Mouse (Mus musculus): ENCODE measurements around the gene Cd80.
A peak's percentile ranks its signal among the peaks of the same experiment; 100 is the strongest.
"Not testable (repeated sequence)": the region's sequence is repeated elsewhere in the genome, so short reads cannot be mapped to it uniquely, and the experiment has no call there.

The Cd80 gene

DNA sequence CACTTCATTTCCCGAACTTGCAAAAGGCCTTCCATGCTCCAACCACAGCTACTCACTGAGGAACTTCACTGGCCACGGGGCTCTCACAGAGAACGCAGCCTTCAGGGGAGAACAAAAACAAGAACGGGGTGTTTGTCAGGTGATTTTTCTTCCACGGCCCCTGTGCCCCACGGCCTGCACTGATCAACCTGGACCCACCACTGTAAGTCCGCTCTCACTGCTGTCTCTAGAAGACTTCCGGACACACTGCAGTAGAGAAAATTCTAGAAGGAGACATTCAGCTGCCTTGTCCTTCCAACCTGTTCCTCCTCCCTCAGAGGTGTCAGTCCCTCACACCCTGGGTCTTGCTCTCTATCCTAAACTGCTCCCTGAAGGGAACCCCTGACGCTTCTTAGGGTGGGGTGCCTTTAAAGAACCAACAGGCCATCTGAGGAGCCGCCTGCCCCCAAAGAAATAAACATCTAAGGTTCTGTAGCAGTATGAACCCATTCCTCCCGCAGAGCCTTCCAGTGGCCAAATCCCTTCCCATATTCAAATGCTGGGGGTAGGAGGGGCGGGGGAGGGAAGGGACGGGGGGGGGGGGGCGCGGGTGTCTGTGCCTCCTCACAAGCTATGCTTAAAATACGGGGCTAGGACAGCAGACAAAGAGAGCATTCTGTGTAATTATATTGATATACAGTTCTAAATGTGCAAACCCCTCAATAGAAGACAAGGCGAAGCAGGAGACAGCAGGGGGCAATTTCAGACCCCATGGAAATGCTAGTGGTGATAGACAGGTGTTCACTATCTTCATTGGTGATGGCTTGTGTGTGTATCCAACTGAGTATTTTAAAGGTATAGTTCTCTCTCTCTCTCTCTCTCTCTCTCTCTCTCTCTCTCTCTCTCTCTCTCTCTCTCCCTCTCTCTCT is at the start of gene Cd80:
Cd80 (plus strand) TSS at position 51 of the 908 bp plus-strand sequence.
- DNase-seq (ENCODE audit: low spot score in 2 of 2), result no peak

DNA sequence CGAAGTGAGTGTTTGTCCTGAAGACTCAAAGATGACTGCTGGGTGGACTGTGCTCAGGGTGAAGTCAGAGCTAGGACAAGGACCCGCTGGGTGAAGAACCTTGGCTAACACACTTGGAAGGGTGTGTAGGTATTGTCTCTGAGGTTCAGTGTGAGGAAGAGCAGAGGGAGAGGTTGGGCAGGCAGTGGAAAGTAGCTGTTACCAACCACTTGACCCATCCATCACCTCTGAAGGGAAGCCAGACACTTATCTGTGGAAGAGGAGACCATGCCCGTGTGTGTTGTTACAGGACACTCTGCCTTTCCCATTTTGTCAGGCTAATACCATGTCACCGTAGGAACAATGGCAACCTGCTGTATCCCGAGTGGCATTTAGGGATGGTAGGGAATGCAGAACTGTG is 49.1 kb upstream of the Cd80 start:
- DNase-seq (ENCODE audit: low spot score in 2 of 2), result no peak

DNA sequence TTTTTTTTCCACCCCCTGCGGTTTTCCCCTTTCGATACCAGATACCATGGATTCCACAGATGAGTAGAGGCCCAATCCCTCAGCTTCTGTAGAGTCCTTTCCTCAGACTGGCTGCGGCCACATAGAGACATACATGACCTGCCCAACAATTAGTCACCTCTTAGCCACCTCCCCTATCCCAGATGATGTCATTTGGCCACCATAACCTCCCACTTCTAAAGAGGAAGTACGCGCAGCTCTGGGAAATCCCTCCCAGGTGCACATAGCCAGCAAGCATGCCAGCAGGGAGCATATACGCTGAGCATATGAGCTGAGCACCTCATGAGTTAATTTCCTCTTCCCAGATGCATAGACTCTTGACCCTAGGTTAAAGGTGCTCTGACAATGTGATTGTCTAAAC is 48.7 kb upstream of the Cd80 start:
- DNase-seq (ENCODE audit: low spot score in 2 of 2), result peak; percentile 19 to 47

DNA sequence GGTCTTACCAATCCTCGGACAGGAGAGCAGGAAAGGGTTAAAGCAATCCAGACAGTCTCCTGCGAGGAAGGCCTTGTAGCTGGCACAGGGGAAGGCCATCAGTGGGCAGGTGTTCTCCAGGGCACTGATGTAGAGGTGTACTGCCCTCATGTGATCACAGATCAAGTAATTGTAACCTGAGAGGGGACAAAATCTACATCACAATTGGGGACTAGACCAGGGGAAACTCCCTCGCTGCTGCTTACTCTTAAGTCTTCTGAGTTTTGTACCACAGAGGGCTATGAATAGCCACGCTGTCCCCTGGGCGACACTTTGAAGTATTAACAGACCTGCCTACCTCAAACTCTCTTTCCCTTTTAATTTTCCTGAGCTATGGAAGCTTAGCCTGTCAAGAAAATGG is 47.8 kb upstream of the Cd80 start:
- peak; percentile 47 to 49 for DNase-seq (ENCODE audit: low spot score in 2 of 2)

DNA sequence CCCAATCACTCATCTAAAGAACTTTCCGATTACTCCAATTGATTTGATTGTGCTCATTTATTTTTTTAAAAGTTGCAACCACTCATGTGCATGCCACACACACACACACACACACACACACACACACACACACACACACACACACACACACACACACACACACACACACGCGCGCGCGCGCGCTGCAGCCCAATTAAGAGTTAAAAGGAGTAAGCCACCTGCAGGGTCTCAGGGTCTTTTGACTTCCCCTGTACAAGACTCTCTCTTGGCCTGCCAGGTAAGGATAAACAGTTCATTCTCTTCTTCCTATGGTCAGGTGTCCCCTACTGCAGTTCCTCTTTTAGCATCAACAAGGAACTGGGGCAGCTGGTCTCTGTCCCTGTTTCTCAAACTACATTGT is 46.9 kb upstream of the Cd80 start:
- no peak for DNase-seq (ENCODE audit: low spot score in 2 of 2)

DNA sequence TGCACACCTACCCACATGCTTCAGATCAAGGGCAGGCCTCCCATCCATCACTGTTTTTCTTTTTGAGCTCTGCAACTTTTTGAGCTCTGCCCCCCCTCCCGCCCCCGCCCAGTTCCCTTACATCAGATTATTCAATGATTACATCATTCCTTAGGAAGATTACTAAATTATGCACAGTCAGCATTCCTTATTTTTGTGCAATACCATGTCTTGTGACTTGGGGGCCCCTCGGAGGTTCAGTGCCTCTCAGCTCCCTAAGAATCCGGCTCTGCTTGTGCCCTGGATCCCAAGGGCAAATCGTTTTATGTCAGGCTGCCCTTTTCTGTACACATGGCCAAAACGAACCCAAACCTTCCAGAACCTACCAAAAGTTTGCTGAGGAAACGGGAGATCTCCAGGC is 40.4 kb upstream of the Cd80 start:
- DNase-seq (ENCODE audit: low spot score in 2 of 2), result no peak

DNA sequence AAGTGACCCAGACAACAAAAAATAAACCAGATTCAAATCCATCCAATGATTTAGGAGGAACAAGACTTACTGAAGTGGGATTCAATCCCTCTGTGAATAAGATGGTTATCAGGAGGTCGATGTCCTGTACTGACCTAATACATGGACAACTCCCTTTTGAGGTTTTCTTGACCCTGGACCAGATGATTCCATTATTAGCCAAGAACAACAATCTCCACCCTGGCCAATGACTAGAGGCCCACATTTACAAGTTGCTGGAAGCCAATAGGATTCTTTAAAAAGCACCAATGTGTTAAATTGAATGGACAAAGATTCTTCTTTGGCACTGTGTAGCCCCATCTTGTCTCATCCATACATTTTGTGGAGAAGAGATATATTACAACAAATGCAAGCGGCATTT is 30.0 kb upstream of the Cd80 start:
- no peak for DNase-seq (ENCODE audit: low spot score in 2 of 2)

DNA sequence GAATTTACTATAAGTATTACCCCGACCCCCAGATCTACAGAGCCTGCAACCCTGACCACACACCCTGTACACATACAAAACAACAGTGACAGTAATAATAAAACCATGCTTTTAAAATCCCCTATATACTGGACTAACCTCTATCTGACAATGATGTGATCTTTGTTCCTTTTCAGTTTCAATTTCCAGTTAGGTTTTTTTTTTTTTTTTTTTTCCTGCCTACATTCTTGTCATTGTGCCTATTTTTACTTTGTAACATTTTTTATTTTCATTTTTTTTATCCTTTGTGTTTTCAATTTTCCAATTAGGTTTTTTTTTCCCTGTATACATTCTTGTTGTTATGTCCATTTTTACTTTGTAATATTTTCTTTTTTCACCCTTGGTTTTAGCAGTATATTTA is 29.6 kb upstream of the Cd80 start:
- DNase-seq (ENCODE audit: low spot score in 2 of 2), result no peak

DNA sequence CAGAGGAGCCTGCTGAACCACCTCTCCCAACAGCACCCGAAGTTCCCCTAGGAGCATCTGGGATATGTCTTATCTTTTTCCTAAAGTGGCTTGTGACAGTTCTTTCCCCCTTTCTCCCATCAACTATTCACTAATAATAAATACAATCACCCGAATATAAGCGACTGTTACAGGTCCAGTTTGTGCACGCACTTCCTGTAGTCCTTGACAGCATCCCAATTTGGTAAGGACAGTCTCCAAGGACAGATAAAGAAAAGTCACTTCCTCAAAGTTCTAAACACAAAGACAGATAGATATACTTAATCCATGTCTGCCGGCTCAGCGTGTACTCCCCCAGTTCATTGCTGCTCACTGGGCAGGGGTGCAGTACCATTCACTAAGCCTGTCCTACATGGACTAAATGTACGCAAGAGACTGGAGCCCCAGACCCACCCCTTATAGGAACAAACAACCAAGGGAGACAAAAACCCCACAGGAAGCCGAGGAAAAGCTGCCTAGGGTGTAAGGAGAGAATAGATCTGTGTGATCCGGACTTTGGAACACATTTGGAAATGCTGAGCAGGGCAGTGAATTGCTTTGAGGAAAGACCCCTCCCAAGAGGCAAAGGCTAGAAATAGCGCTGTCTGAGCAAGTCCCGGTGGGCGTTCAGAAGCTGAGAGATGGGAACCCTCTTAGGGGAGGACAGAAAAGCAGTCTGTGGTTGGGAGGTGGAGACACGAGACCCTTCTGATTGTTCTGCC is 23.7 kb upstream of the Cd80 start:
- no peak for DNase-seq (ENCODE audit: low spot score in 2 of 2)

DNA sequence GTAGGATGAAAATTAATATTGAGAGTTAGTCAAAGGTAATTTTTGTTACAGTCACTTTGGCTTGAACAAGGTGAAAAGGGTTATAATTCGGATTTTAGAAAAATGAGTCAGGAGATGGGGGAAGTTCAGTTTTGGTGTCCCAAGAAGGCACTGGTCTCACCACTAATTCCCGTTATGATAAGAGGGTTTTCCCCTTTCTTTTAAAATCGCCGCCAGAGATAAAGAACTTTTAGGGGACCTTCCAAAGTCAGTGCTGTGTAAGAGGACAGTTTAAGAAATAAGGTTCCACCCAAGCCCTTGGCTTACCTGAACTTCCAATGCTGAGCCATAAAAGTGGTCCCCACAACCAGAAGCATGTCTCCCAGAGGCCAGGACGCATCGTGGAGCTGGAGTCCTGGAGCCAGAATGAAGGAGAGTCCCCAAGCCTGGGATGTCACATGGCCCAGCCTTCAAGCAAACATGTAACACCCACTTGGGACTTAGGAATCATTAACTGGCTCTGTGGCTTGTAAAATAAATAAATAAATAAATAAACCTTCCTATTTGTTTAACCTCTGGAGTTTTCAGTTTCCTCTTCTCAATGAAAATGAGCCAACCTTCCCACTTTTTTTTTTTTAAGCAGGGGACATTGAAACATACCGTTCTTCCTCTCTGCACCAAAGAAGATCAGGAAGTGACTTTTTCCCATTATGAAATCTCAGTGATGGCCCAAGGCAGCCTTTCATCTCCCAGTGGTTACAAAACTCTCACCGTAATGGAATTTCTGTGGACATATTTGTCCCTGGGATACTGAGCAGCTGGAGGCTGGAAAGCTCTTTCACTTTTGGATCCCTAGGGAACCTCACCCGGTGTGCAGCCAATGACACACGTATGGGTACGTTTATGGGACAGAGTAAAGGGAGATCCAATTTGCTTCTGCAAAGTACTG is 22.6 kb upstream of the Cd80 start, which contains the start of gene Pla1a:
Pla1a (minus strand) TSS at position 648 of the 928 bp plus-strand sequence.
- DNase-seq (ENCODE audit: low spot score in 2 of 2), result no peak

DNA sequence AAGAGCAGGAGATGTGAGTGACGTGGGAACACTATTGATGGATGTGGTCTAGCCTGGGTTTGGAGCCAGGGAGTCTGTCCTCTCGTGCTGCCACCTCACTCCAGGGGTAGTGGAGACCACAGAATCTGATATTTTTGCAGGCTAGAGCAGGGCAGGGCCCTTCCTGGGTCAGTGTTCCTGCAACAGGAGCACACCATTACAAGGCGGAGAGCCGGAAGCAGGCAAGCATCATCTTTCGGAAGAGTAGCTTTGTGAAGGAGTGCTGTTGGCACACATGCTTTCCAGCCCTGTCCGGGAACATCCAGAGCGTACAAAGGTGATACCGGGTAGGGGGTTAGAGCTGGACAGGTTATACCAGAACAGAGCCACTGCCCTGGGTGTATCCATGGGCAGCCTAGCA is 21.8 kb upstream of the Cd80 start:
- DNase-seq (ENCODE audit: low spot score in 2 of 2), result no peak

DNA sequence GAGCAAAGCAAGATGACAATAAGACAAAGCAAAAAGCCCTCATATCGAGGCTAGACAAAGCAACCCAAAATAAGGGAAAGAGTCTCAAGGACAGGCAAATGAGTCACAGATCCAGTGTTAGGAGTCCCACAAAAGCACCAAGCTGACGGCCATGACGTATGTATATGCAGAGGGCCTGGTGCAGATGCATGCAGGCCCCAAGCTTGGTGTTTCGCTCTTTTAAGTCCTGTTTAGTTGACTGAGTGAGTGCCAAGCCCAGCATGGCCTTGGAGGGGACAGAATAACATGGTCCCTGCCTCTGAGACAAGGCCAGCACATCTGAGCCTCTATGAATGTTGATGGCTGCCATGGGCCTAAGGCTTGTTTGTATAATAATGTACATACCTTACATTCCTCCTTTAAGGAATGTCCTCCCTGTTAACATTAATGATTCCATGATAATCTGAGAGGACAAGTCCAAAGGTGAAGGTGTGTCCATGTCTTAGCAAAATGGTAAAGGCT is 21.0 kb upstream of the Cd80 start:
- DNase-seq (ENCODE audit: low spot score in 2 of 2), result no peak

DNA sequence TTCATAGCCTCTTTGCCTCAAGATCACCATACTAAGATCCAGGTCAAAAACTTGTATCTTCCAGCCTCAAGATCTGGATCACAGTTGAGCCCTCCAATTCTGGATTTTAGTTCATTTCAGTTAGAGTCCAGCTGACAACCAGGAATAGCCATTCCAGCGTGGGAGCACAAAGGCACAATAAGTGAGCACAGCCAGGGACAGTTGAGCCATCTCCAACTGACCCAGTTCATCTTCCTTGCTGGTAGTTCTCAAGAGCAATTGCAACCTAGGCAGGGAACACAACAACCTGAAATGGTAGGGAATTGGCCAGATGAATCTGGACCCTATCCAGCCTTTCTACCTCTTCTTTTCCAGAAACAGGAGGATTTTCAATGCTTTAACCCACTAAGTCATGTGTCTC is 16.2 kb upstream of the Cd80 start:
- DNase-seq (ENCODE audit: low spot score in 2 of 2), result no peak

DNA sequence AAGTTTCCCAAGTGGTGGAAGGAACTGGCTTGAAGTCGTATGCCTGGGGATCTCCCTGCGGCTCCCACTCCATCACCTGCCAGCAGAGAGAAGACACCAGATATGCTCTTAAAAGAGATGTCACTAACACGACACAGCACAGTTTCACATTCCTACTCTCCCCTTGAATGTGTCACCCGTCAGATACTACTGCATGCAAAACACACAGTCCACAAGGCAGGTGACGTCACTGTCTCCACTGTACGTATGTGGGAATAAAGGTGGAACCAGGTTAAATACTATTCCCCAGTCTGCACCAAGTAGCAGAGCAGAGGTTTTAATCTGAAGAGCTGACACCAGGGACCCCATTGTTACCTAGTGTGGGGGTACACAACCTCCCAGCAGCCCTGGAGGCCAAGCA is 15.0 kb upstream of the Cd80 start:
- no peak for DNase-seq (ENCODE audit: low spot score in 2 of 2)

DNA sequence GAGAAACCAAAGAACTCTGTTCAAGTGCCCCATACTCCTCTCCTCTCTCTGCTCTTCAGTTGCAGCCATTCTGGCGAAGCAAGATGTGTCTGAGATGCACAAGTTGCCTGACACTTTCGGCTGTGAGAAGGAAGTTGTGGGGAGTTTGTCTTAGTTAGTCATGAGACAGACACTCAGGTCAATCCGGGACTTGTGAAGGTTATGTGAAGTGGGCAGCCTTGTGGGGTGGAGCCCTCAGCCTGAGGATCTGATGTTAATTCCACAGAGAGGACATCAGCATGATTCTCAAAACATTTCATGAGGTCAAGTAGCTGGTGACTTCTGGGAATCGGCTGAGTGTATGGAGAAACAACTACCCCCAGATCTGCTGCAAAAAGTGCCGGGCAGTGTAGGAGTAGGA is 13.8 kb upstream of the Cd80 start:
- DNase-seq (ENCODE audit: low spot score in 2 of 2), result no peak

DNA sequence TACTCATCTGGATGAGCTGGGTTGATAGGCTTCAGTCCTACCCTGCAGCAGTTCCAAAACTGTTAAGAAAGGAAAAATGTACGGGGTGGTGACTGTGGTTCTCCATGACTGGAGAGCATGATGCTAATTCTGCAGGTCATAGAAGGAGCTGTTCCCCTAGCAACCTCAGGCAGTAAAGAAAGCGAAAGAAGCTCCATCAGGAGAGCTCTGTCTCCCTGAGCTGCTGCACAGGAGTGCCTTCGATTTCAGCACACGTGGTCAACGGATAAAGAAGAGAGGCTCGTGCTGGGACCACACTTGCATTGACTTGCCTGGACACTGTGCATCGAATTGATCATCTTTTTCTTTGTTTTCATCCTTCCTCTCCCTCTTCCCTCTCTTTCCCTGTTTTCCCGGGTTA is 13.1 kb upstream of the Cd80 start:
- no peak for DNase-seq (ENCODE audit: low spot score in 2 of 2)

DNA sequence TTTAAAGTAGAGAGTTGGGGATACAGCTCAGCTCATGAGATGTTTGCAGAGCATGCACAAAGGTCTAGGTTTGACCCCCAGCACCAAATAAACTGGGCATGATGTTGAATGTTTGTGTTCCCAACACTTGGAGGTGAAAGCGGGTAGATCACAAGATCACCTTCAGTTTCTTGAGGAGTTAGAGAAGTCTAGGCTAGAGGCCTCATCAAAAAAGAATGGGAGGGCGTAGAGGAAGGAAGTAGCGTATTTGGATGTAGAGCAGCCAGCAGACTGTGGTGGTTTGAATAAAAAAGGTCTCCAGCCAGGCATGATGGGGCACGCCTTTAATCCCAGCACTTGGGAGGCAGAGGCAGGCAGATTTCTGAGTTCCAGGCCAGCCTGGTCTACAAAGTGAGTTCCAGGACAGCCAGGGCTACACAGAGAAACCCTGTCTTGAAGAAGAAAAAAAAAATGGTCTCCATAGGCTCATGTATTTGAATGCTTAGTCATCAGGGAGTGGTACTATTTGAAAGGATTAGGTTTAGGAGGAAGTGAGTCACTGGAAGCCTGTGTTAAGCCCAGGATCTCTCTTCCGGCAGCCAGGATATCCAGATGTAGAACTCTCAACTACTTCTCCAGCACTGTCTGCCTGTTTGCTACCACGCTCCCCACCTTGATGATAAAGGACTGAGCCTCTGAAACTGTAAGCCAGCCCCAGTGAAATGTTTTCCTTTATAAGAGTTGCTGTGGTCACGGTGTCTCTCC is 11.5 kb upstream of the Cd80 start:
- DNase-seq (ENCODE audit: low spot score in 2 of 2), result no peak

DNA sequence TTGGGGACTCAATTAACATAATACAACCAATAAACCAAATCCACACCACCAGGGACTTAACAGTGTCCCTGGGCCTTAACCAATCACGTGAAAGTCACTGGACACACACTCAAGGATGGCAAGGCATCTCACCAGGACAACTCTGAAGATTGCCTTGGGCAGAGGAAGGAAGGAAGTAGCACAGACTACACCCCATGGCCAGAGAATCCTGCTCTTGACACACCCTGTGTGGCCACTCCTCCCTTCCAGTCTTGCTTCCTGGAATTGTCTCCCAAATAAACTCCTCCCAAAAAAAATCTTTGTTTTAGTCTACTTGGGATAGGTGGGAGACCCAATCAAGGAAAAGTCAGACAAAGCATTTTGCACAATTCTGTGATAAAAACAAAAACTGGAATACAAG is 10.3 kb upstream of the Cd80 start:
- no peak for DNase-seq (ENCODE audit: low spot score in 2 of 2)

DNA sequence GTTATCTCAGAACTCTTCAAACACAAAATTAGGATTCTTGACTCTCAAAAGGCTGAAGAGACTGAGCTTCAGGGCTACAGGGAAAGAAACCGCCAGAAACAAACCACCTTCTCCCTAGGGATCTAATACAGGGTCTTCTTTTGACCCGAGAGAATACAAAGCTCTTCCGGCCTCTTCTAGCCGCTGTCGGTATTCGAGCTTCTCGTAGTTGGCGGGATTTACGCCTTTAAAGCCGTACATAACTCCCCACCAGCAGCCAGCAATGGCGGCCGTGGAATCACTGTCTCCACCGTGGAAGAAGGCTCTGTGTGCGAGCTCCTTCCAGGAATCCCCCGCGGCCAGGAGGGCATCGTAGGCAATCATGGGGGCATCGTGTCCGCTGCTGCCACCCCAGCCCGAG is 9.8 kb upstream of the Cd80 start:
- DNase-seq (ENCODE audit: low spot score in 2 of 2), result no peak

DNA sequence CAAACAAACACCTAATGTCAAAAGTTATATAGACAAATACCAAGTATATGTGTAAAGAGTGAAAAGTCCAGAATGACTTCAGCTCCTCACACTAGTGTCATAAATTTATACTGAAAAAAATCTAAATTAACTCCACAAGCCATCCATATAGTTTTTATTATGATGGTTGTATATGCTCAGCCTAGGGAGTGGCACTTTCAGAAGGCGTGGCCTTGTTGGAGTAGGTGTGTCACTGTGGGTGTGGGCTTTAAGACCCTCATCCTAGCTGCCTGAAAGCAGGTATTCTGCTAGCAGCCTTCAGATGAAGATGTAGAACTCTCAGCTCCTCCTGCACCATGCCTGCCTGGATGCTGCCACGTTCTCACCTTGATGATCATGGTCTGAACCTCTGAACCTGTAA is 9.2 kb upstream of the Cd80 start:
- DNase-seq (ENCODE audit: low spot score in 2 of 2), result not testable (repeated sequence)

DNA sequence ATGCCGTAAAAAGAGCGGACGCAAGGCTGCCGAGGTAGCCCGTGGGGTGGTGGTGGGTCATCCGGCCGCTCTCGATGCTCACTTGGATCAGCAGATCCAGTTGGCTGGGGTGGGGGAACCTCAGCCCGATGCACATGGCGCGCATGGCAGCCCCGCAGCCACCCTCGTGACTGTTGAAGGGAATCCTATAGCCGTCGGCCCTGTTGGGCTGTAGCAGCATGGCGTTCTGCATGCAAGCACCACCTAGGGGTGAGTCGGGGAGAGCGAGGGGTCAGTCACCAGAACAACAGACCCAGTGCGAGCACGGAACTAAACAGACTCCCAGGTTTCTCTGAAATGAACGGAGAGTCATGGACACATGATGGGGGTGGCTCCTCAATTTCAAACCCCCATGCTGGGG is 8.0 kb upstream of the Cd80 start:
- DNase-seq (ENCODE audit: low spot score in 2 of 2), result no peak

Measured in natural killer cell, adult 2 months (primary cell).